Mouse (Mus musculus) embryo, embryonic 11.5 days (tissue): ENCODE measurements around the gene 4933415A04Rik.

ENCODE experiments used
- DNase-seq: peaks from one replicate; pipeline ENCODE4 v3.0.0-alpha.2; 2012; ENCODE audit warnings: low read depth, low spot score

The 4933415A04Rik gene

GRCm38 (mm10) chr11:43586324-43587090 lies at the start of gene 4933415A04Rik:
Gene 4933415A04Rik, plus strand, starts transcription at chr11:43587040.
- DNase-seq: peak; percentile 46

GRCm38 (mm10) chr11:43537074-43537473 lies 49.8 kb upstream of the 4933415A04Rik start:
- no peak for DNase-seq

- DNase-seq: peak; percentile 26
Measured at GRCm38 (mm10) chr11:43539863-43540262, 47.0 kb upstream of the 4933415A04Rik start.

GRCm38 (mm10) chr11:43543711-43544466 lies 43.0 kb upstream of the 4933415A04Rik start:
- DNase-seq: no peak

- DNase-seq: no peak
Measured at GRCm38 (mm10) chr11:43544819-43545218, 42.0 kb upstream of the 4933415A04Rik start.

- DNase-seq: no peak
Measured at GRCm38 (mm10) chr11:43545873-43546475, 40.9 kb upstream of the 4933415A04Rik start.

- DNase-seq: no peak
Measured at GRCm38 (mm10) chr11:43546678-43547077, 40.2 kb upstream of the 4933415A04Rik start.

- peak; percentile 20 for DNase-seq
Measured at GRCm38 (mm10) chr11:43548148-43548547, 38.7 kb upstream of the 4933415A04Rik start.

- DNase-seq: no peak
Measured at GRCm38 (mm10) chr11:43548657-43549435, 38.0 kb upstream of the 4933415A04Rik start.

GRCm38 (mm10) chr11:43549701-43550100 lies 37.1 kb upstream of the 4933415A04Rik start:
- DNase-seq: no peak

- no peak for DNase-seq
Measured at GRCm38 (mm10) chr11:43551756-43552155, 35.1 kb upstream of the 4933415A04Rik start.

- no peak for DNase-seq
Measured at GRCm38 (mm10) chr11:43552675-43553074, 34.2 kb upstream of the 4933415A04Rik start.

- no peak for DNase-seq
Measured at GRCm38 (mm10) chr11:43556538-43556937, 30.3 kb upstream of the 4933415A04Rik start.

- DNase-seq: no peak
Measured at GRCm38 (mm10) chr11:43559515-43560292, 27.1 kb upstream of the 4933415A04Rik start.

GRCm38 (mm10) chr11:43563654-43564244 lies 23.1 kb upstream of the 4933415A04Rik start:
- no peak for DNase-seq

- DNase-seq: no peak
Measured at GRCm38 (mm10) chr11:43565414-43565813, 21.4 kb upstream of the 4933415A04Rik start.

GRCm38 (mm10) chr11:43565852-43566251 lies 21.0 kb upstream of the 4933415A04Rik start:
- no peak for DNase-seq

- DNase-seq: no peak
Measured at GRCm38 (mm10) chr11:43566696-43567095, 20.1 kb upstream of the 4933415A04Rik start.

- DNase-seq: no peak
Measured at GRCm38 (mm10) chr11:43568263-43568662, 18.6 kb upstream of the 4933415A04Rik start.

- DNase-seq: no peak
Measured at GRCm38 (mm10) chr11:43569188-43569587, 17.7 kb upstream of the 4933415A04Rik start.
